Mouse (Mus musculus) R1 (cell line): ENCODE data around the gene Nos1ap.

Source experiments
- DNase-seq: peaks from one replicate; pipeline ENCODE4 v3.0.0-alpha.2; 2018; ENCODE audit warnings: low read depth, low spot score

Gene Nos1ap

GRCm38 (mm10) chr1:170459896-170460602, 129.6 kb downstream of the Nos1ap start:
- no peak for DNase-seq

GRCm38 (mm10) chr1:170457673-170458072, 132.0 kb downstream of the Nos1ap start:
- DNase-seq: no peak

GRCm38 (mm10) chr1:170455910-170456700, 133.6 kb downstream of the Nos1ap start:
- DNase-seq: no peak

GRCm38 (mm10) chr1:170455387-170455786, 134.3 kb downstream of the Nos1ap start:
- DNase-seq: no peak

GRCm38 (mm10) chr1:170453455-170453854, 136.2 kb downstream of the Nos1ap start:
- no peak for DNase-seq

- no peak for DNase-seq
Observed at GRCm38 (mm10) chr1:170448244-170448643, 141.4 kb downstream of the Nos1ap start.

- DNase-seq: no peak
Observed at GRCm38 (mm10) chr1:170445458-170445857, 144.2 kb downstream of the Nos1ap start.

- no peak for DNase-seq
Observed at GRCm38 (mm10) chr1:170440367-170440766, 149.3 kb downstream of the Nos1ap start.

GRCm38 (mm10) chr1:170438471-170439151, 151.1 kb downstream of the Nos1ap start:
- DNase-seq: no peak

- no peak for DNase-seq
Observed at GRCm38 (mm10) chr1:170434146-170434545, 155.5 kb downstream of the Nos1ap start.

GRCm38 (mm10) chr1:170433661-170434060, 156.0 kb downstream of the Nos1ap start:
- no peak for DNase-seq

GRCm38 (mm10) chr1:170432288-170432687, 157.4 kb downstream of the Nos1ap start:
- no peak for DNase-seq

GRCm38 (mm10) chr1:170431312-170431711, 158.3 kb downstream of the Nos1ap start:
- DNase-seq: no peak

GRCm38 (mm10) chr1:170430660-170431059, 159.0 kb downstream of the Nos1ap start:
- DNase-seq: peak; percentile 35

- DNase-seq: no peak
Observed at GRCm38 (mm10) chr1:170429656-170430055, 160.0 kb downstream of the Nos1ap start.

- DNase-seq: no peak
Observed at GRCm38 (mm10) chr1:170428141-170428540, 161.5 kb downstream of the Nos1ap start.

- DNase-seq: peak; percentile 66
Observed at GRCm38 (mm10) chr1:170424258-170424889, 165.3 kb downstream of the Nos1ap start.

GRCm38 (mm10) chr1:170423048-170423447, 166.6 kb downstream of the Nos1ap start:
- DNase-seq: no peak

- DNase-seq: no peak
Observed at GRCm38 (mm10) chr1:170422188-170422587, 167.5 kb downstream of the Nos1ap start.

- peak; percentile 73 for DNase-seq
Observed at GRCm38 (mm10) chr1:170419961-170420360, 169.7 kb downstream of the Nos1ap start.

GRCm38 (mm10) chr1:170418131-170418530, 171.5 kb downstream of the Nos1ap start:
- no peak for DNase-seq

GRCm38 (mm10) chr1:170416967-170417366, 172.7 kb downstream of the Nos1ap start:
- DNase-seq: no peak
